Mouse (Mus musculus) kidney, postnatal 0 days (tissue): ENCODE measurements at regions not wholly inside any gene's neighbourhood (a gene's known extent, or its start where the extent isn't known, plus 50 kb on each side); places are given as distances from the start of the nearest gene placed in this dataset.
"Not testable (repeated sequence)": the region's sequence is repeated elsewhere in the genome, so short reads cannot be mapped to it uniquely, and the experiment has no call there.

Experiments
- ATAC-seq: fragments of 200-750 bp; cut with Nextera tagmentation; replicated peaks from 2 replicates; pipeline ENCODE4 v1.8.0; 2017; ENCODE audit warnings: low read depth, moderate number of reproducible peaks, moderate TSS enrichment, moderate library complexity; ENCODE audit not compliant: low FRiP score
- DNase-seq: peaks from one replicate; pipeline ENCODE4 v3.0.0-alpha.2; 2016; ENCODE audit warnings: low spot score
- H3K27ac ChIP-seq: fragments of 300-500 bp; sonication (generic); 2 replicates; pipeline ENCODE4 v1.5.1; 2014; ENCODE audit warnings: mild to moderate bottlenecking
- H3K27me3 ChIP-seq: fragments of 300-500 bp; sonication (generic); 2 replicates; pipeline ENCODE4 v1.6.1; 2014; ENCODE audit warnings: low read length, mixed read lengths; ENCODE audit not compliant: insufficient read depth
- H3K36me3 ChIP-seq: fragments of 300-500 bp; sonication (generic); 2 replicates; pipeline ENCODE4 v1.6.1; 2014; ENCODE audit warnings: low read length, mixed read lengths; ENCODE audit not compliant: insufficient read depth
- H3K4me1 ChIP-seq: fragments of 300-500 bp; sonication (generic); replicated peaks from 2 replicates; pipeline ENCODE4 v1.6.1; 2014; ENCODE audit warnings: antibody characterized with exemption, low read length, mixed read lengths; ENCODE audit not compliant: insufficient read depth
- H3K4me2 ChIP-seq: fragments of 300-500 bp; sonication (generic); 2 replicates; pipeline ENCODE4 v1.6.1; 2014; ENCODE audit warnings: mild to moderate bottlenecking, low read length, moderate library complexity, mixed read lengths
- H3K4me3 ChIP-seq: fragments of 300-500 bp; sonication (generic); replicated peaks from 2 replicates; pipeline ENCODE4 v1.5.1; 2014; ENCODE audit warnings: low read depth, low read length
- H3K9ac ChIP-seq: fragments of 300-500 bp; sonication (generic); 2 replicates; pipeline ENCODE4 v1.6.1; 2014; ENCODE audit warnings: low read depth, low read length
- H3K9me3 ChIP-seq: fragments of 300-500 bp; sonication (generic); replicated peaks from 2 replicates; pipeline ENCODE4 v1.6.1; 2016; ENCODE audit warnings: low read length, inconsistent platforms, mixed read lengths
- CTCF ChIP-seq: IDR thresholded peaks from 2 replicates; pipeline ENCODE4 v1.5.1; 2016; ENCODE audit warnings: antibody characterized with exemption, low read depth, mild to moderate bottlenecking, moderate library complexity
- WGBS: fragments of 180-500 bp; shearing (Covaris S2); extraction: QIAGEN DNeasy Blood & Tissue Kit; methylation state at CpG from one replicate; pipeline ENCODE4 v1.1.7; 2014; 5-methylcytosine and 5-hydroxymethylcytosine counted together

DNA sequence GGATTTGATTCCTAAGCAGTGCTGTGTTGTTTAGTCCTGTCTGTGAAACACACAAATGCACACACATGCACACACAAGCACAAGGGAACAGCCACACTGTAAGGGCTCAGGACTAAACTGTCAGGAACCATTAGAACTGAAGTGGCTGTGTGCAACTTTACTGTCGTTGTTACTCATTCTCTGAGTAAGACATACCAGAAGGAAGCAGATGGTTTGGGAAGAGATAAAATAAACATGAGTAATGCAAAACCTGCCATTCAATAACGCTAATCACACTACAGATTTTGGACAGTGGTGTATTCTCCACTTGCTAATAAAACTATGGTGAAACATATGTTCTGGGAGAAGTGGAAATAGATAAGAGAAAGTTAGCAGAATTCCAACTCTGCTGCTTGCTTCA is 767.7 kb downstream of the Cdh11 start:
- ATAC-seq (no peak), DNase-seq (no peak)
- Histone ChIP-seq H3K36me3 (no peaks in the 10 kb centered on the region), H3K9ac (no peak overlapping the region), H3K4me1 (no peaks in the 10 kb centered on the region), H3K4me2 (no peak overlapping the region), H3K27me3 (no peaks in the 10 kb centered on the region), H3K4me3 (no peak overlapping the region), H3K27ac (no peak overlapping the region), H3K9me3 (no peaks in the 10 kb centered on the region)
- WGBS = 65% methylated on average over 2 of the region's 2 CpGs
- TF ChIP-seq CTCF = no peak

DNA sequence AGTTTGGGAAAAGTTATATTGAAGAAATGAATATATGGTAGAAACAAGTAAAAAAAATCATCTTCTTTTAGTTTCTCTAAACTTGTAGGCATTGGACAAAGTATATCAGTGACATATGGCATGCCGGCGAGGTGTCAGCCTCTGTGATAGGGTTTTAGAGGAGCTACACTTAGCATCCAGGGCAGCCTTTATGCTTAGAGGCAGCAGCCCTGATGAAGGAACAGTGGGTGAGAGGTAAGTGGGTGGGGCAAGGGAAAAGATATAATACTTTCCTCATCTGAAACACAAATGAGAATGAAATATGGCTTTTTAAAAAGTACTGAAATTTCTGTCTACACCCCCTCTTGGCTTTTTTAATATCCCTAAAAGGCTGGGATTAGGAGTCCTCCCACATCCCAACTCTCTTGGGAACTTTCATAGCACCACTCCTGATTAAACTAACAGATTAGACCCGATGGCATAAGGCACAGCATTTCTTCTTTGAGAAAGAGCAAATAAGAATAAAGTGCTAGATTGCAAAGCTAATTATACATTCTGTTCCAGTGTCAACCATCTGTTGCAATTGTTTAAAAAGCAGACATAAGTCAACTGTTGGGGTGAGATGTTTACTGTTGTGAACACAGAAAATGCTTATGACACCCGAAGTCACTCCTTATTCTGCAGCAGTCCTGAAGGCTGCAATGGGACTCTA is 785.0 kb downstream of the Cdh11 start:
- no peaks in the 10 kb centered on the region for H3K36me3 ChIP-seq
- ATAC-seq (no peak), DNase-seq (no peak)
- no peak for TF ChIP-seq CTCF
- 74% methylated on average over 4 of the region's 4 CpGs for WGBS
- no peak overlapping the region for H3K4me3 ChIP-seq
- H3K9ac ChIP-seq = no peak overlapping the region
- no peaks in the 10 kb centered on the region for H3K4me1 ChIP-seq
- no peak overlapping the region for H3K27ac ChIP-seq
- H3K9me3 ChIP-seq = no peaks in the 10 kb centered on the region
- no peak overlapping the region for H3K4me2 ChIP-seq
- H3K27me3 ChIP-seq = no peaks in the 10 kb centered on the region

DNA sequence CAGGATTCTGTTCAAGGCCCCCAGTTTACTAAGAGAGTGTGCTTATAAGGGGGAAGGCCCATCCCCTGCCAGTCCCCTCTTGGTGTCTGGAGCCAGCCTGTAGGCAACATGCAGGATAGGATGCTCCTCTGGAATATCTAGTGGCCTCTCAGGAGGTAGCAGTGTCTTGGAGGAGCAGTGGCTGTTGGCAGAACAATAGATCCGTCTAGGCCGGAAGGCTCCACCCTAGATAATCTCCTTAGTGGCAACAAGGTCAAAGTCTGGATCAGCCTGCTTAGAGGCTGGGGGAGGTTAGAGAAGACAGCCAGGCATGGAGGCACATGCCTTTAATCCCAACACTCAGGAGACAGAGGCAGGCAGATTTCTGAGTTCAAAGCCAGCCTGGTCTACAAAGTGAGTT is 788.7 kb downstream of the Cdh11 start:
- 80% methylated on average over 2 of the region's 2 CpGs for WGBS
- H3K4me3 ChIP-seq, H3K9me3 ChIP-seq, DNase-seq, H3K36me3 ChIP-seq, H3K9ac ChIP-seq, H3K4me2 ChIP-seq, H3K4me1 ChIP-seq, H3K27ac ChIP-seq, H3K27me3 ChIP-seq, ATAC-seq: not testable (repeated sequence)

- Histone ChIP-seq H3K9ac (no peak overlapping the region), H3K9me3 (no peaks in the 10 kb centered on the region), H3K4me1 (no peaks in the 10 kb centered on the region), H3K27me3 (no peaks in the 10 kb centered on the region), H3K4me2 (no peak overlapping the region), H3K4me3 (no peak overlapping the region), H3K27ac (no peak overlapping the region), H3K36me3 (no peaks in the 10 kb centered on the region)
- no peak for DNase-seq
- TF ChIP-seq CTCF = no peak
- no peak for ATAC-seq
- 89% methylated on average over 2 of the region's 2 CpGs for WGBS
Measured at GRCm38 (mm10) chr8:101956832-101957231, 828.6 kb downstream of the Cdh11 start.

DNA sequence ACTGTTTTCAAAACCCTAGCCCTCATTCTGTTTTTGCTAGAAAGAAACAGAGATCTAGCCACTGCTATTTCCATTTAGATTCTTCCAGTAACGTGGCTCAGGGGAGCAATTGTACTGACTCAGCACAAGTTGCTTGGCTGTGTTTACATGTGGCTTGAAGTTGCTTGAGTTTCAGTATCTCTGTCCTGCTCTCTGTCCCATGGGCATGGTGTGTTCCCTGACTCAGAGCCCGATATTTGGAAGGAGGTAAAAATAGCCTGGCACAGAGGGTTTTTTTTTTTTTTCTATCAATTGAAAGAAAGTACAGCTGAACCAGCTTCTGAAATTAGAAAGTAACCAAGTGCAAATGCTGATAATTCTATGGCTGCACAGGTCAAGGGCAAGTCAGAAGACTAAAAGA is 834.8 kb downstream of the Cdh11 start:
- Histone ChIP-seq H3K4me2 (no peak overlapping the region), H3K9ac (no peak overlapping the region), H3K4me3 (no peak overlapping the region), H3K27ac (no peak overlapping the region), H3K27me3 (no peaks in the 10 kb centered on the region), H3K9me3 (no peaks in the 10 kb centered on the region), H3K4me1 (no peaks in the 10 kb centered on the region), H3K36me3 (no peaks in the 10 kb centered on the region)
- no peak for TF ChIP-seq CTCF
- DNase-seq = no peak
- WGBS = 57% methylated on average over 2 of the region's 2 CpGs
- no peak for ATAC-seq

DNA sequence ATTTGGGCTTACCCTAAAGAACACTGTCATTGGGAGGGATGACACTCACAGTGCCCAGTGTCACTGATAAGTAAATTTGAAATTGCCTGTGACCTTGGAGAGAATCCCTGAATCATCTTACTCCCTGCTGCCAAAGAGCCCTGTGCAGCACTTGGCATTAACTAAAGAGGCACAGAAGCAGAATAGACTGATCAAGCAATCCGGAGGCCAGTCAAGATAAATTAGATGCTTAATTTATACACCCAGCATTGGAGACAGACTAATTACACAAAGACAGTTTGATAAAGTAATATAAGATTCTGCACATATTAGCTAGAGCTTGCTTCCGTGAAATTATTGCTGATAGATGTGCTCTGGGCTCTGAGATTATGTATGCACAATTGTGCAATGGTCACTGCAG is 847.6 kb downstream of the Cdh11 start:
- no peak for DNase-seq
- 67% methylated on average over 2 of the region's 2 CpGs for WGBS

GRCm38 (mm10) chr8:101913665-101914064 is 871.8 kb downstream of the Cdh11 start:
- 82% methylated on average over 1 of the region's 1 CpGs for WGBS
- no peak for ATAC-seq
- no peak for TF ChIP-seq CTCF
- Histone ChIP-seq H3K36me3 (no peaks in the 10 kb centered on the region), H3K4me2 (no peak overlapping the region), H3K9ac (no peak overlapping the region), H3K27me3 (no peaks in the 10 kb centered on the region), H3K4me3 (no peak overlapping the region), H3K27ac (no peak overlapping the region), H3K4me1 (no peaks in the 10 kb centered on the region), H3K9me3 (no peaks in the 10 kb centered on the region)
- DNase-seq = no peak

More for the DNA sequence above, 847.6 kb downstream of the Cdh11 start:
- Histone ChIP-seq H3K27me3 (no peaks in the 10 kb centered on the region), H3K36me3 (no peaks in the 10 kb centered on the region), H3K9me3 (no peaks in the 10 kb centered on the region), H3K4me2 (no peak overlapping the region), H3K4me1 (no peaks in the 10 kb centered on the region), H3K4me3 (no peak overlapping the region), H3K9ac (no peak overlapping the region), H3K27ac (no peak overlapping the region)
- no peak for ATAC-seq
- TF ChIP-seq CTCF = no peak
